Mouse (Mus musculus): Measurements from ENCODE around the gene Jsrp1.

The Jsrp1 gene

DNA sequence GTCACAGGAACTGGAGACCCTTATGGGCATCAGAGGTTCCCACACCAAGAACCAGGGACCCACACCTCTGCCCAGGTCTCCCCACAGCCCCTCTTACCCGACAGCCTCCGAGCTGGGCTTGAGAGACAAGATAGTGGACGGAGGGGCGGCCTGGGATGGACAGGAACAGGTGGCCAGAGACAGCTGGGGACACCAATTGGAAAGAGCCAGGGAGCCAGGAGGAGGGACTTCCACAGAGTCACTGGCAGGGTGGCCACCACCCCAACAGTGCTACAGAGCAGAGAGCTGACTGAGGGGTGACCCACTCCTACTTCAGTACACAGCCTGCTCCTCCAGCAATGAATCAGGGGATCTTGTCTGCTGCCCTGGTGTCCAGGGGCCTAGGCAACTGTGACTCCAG is at the start of gene Jsrp1:
TSS of gene Jsrp1 (minus strand) at position 133 of the 400 bp plus-strand sequence.
- DNase-seq (ENCODE audit: low read depth, low spot score) = no peak

DNA sequence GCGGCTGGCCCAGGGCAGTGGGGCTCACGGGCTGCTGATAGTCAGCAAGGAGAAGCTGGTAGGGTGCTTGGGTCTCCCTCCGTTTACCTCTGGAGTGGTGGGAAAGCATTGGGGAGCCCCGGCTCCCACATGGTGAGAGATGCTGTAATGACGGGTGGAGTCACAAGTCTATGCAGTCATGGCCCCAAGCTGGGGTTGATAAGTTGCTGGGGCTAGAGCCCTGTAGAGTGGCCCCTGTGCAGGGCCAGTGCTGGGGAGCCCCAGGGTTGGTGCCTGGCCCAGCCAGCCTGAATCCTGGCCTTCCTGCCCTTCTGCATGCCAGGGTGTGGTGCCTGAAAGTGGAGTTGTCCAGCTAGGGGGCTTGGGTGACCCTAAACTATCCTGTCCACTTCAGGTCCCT is 49.0 kb upstream of the Jsrp1 start:
- peak; percentile 43 for DNase-seq (ENCODE audit: low read depth, low spot score)

DNA sequence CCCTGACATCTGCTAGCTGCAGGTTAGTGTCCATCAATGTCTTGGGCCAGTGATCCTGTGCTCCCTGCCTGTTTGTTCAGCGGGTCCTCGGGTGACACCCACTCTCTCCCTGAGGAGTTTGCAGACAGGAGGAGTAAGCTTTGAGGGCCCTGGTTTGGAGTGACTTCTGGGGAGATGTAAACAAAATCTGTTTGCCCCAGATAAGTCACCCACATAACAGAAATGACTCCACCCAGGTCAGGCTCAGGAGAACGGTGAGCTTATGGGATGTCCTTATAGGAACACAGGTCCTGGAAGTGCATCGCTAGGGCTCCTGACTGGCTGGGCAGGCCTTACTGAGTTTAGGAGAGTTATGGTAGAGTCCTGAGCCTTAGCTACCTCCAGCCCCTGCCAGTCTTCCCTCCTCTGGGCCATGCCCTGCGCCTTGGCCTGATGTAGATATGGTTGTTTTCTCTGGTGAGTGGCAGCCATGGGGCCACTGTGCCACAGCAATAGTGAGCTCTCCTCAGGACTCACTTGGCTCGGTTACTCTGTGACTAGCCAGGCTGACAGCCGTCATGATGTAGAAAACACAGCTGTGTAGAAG is 45.1 kb upstream of the Jsrp1 start:
- peak; percentile 89 for DNase-seq (ENCODE audit: low read depth, low spot score)

DNA sequence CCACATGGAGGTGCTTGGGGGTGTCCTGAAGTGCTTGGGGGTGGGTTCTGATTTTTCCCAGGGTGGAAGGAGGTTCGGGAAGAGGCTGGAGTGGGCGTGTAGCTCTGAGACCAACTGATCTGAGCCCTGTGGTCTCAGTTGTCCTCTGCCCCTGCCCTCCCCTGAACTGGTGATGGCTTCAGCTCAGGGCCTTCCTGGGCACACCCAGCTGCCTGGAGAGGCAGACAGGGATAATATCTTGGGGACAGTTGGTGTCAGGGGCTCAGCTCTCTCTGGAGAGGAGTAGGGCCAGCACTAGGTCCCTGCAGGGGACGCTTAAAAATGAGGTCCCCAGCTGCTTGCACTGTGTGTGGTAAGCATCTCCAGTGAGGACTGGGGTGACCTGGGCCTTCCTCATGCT is 44.5 kb upstream of the Jsrp1 start:
- DNase-seq (ENCODE audit: low read depth, low spot score) = peak; percentile 64

DNA sequence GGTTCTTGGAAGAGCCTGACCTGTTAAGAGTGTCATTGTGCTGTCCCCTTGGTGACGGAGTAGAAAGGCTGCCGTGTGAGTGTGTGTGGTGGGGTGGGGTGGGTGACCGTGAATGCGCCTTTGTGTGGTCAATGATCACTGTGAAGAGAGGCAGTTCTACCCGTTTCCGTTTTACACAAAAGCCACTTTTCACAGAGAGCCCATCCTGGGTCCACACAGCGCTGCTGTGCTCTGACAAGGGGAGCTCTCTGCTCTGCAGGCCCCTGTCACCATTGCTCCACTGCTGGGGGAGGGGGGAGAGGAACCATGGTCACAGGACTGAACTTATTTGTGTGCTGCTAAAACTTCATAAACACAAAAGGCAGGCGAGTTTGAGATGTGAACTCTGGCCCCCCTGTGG is 44.1 kb upstream of the Jsrp1 start:
- no peak for DNase-seq (ENCODE audit: low read depth, low spot score)

DNA sequence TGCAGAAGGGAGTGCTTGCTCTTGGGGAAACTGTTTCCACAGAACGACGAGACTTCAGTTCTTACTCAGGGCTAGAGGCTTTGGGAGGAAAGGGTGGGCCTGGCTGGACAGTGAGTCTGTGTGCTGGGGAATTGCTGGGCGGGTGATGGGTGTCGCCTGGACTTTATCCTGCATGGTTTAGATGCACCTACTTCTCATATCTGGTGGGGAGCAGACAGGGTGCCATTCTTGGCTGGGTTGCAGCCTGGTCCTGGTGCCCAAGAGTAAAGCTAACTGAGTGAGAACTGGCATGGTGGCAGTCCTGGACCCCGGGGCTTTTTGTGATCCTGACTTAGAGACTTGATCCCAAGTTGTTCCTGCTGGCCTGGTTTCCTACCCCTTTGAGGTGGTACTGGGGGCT is 43.6 kb upstream of the Jsrp1 start:
- peak; percentile 53 for DNase-seq (ENCODE audit: low read depth, low spot score)

DNA sequence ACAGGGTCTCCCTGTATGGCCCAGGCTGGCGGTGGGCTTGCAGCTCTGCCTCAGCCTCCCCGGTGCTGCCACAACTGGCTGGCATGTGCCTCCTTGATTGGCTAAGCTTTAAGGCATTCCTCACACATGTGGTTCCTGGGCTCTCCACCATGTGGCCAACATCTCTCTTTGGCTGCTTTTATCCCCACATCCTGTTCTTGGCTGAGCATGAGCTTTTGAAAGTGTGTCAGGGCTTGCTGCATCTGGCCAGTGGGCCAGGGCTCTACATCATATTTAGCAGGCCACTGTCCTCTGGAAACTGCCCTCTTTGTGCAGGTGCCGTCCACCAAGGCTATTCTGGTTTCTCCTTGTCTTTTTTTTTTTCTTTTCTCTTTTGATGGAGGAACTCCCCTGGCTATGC is 43.0 kb upstream of the Jsrp1 start:
- DNase-seq (ENCODE audit: low read depth, low spot score) = no peak

DNA sequence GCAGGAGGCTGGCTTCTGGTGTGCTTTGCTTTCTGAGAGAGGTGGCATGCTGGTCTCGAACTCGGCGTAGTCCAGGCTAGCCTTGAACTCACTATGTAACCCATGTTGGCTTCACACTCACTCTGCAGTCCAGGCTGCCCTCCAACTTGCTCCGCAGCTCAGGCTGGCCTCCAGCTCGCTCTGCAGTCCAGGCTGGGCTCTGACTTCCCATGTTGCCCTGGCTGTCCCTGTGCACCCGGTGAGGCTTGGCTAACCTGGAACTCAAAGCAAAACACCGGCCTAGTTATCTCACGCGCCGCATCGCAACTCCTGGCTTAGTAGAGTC is 42.4 kb upstream of the Jsrp1 start:
- DNase-seq (ENCODE audit: low read depth, low spot score) = peak; percentile 46

DNA sequence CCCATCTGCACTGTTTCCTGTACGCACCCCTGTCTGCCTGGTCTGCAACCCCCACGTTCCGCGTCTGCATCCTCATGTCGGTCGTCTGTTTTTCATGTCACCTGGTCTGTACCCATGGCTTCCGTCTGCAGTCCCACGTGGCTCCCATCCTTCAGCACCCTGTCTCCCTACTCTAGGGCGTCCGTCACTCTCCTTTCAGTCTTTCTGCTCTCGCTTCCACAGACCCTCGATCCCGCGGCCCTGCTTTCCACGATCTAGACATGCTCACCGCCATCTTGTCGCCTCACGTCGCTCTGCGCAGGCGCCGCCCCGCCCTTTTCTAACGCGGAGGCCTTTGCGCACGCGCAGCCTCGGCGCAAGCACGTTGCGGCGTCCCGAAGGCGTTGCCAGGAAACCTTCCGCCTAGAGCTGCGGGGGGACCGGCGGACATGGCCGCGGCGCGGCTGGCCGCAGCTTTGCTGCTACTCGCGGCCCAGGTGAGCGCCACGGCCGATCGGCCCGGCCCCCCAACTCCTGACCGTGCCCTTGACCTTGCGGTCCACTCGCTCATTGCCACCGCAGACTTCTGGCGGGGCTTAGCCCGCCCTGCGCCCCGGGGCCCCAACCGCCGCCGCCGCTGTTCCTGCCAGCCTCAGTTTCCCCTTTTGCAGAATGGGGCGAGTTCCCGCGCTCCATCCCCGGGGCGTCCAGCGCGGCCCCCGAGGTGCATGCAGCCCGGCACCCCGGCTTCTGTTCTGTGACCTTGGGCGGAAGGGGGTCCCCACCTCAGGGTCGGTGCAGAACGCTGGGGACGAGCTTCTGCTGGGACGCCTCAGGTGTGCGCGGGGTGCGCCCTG is 41.8 kb upstream of the Jsrp1 start, which contains the start of the genes Lsm7 and Sppl2b:
TSS of gene Lsm7 (minus strand) at position 297 of the 836 bp plus-strand sequence.
TSS of gene Sppl2b (plus strand) at position 363 of the 836 bp plus-strand sequence.
- DNase-seq (ENCODE audit: low read depth, low spot score) = peak; percentile 92

DNA sequence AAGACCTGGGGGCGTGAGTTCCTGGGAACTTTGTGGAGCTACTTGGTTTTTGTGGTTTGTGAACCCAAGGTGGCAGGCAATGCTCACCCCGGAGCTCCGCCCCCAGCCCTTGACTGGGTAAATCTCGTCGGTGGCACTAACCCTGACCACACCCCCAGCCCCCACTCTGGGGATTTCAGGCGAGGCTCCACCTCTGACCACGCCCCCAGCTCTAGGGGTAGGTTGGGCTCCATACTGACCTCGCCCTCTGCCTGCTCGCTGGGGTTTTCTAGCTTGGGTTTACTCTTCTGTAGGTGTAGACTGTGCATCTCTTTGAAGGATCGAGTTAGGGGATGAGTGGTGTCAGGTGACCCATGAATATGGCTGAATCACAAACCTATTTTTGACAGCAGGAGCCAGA is 35.3 kb upstream of the Jsrp1 start:
- DNase-seq (ENCODE audit: low read depth, low spot score) = no peak

DNA sequence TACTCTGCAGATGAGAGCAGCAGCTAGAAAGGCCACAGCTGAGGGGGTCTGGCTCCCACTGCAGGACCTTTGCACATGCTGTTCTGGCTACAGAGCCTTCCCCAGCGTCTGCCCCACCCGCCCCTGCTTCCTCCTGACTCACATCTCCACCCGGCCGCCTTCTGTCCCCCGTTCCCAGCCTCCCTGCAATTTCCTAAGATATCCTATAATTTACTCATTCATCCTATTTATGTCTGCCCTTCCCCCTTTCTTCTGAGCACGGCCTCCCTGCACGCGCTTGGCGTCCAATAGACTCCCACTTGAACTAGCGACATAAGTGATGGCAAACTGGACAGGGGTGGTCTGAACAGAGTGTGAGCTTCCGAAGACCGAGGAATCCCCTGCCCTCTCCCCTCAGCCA is 32.4 kb upstream of the Jsrp1 start:
- no peak for DNase-seq (ENCODE audit: low read depth, low spot score)

DNA sequence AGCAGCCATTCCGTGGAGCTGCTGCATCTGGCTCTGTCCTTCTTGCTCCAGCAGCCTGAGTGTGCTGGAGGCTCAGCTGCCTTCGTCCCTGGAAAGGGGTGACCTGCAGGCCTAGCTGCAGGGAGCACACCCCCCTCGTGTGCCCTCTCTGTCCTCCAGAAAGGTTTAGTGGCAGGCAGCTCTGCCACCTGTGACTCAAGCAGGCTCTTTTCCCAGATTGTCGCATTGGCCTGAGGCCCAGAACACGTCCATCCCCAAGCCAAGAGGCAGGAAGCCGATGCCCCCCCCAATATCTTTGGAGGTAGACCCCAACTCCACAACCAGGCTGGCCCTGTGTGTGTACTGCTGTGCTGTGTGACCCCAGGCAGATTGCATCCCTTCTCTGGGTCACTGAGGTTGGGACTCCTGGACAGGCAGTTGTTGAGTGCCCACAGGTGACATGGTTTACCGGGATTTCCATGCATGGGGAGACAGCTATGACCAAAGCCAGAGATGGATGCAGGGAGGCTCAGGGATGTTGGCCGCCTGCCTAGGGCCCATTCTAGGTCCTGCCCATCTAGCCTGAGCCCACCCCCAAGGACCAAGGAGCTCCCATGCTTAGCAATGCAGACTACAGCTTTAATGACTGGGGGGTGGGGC is 31.9 kb upstream of the Jsrp1 start:
- no peak for DNase-seq (ENCODE audit: low read depth, low spot score)

DNA sequence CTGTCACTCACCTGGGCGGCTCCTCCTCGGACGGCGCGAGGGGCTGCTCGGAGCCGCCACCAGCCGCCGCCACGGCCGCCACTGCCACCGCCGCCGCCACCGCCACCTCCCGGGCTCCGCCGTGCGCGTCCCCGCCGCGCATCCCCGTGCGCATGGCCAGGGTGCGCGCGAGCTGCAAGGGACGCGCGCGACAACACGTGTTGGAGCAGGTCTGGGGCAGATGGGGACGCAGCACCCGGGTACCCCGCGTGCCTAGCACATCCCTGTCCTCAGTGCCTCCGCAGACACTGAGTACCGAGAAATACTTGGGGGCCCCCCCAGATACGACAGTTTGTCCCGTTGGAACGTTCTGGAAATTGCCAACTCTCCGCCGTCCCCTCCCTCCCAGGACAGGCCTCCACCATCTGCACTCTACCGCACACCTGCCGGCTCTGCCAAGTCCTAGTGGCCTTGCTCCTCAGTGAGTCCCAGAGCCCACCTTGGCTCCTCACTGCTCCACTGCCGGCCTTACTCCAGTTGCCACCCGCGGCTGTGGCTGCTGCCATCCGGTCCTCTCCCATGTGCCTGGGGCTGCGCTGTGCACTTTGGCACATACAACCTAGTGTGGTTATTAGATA is 30.7 kb upstream of the Jsrp1 start, which contains the start of gene Lingo3:
TSS of gene Lingo3 (minus strand) at position 109 of the 617 bp plus-strand sequence.
- DNase-seq (ENCODE audit: low read depth, low spot score) = no peak

DNA sequence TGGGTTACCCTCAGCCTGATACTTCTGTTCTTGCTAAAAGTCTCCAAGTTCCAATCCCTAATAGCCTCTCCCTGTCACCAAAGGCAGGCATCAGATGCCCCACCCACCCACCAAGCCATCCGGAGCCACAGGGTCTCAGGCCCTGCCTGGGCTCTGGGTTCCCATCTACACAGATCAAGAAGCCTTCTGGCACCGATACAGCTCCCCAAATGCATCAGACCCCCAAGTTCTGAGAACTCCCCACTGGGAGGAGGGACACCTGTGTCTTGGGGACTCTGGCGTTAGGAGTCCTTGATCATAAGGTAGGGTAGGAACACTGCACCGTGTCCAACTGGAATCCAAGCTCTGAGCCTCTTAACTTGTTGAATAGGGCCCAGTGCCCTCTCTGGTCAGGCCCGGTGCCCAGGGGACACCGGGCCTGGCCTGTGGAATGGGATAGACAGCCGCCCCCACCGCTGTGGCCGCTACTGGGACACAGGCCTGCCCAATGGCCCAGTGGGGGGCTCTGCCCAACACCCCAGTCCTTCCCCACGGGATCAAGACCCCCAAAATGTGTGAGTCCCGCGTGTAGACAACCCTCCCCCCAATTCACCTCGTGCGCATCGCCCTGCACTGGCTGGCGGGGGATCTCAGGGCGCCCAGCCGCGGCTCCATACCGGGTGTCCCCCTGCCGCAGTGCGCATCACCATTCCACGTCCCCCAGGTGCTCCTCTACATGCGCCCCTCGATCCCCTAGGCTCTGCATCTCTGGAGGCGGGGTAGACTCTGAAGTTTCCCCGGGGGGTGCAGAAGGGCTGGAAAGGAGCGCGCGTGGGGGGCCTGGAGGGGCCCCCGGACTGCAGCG is 30.0 kb upstream of the Jsrp1 start:
- no peak for DNase-seq (ENCODE audit: low read depth, low spot score)

DNA sequence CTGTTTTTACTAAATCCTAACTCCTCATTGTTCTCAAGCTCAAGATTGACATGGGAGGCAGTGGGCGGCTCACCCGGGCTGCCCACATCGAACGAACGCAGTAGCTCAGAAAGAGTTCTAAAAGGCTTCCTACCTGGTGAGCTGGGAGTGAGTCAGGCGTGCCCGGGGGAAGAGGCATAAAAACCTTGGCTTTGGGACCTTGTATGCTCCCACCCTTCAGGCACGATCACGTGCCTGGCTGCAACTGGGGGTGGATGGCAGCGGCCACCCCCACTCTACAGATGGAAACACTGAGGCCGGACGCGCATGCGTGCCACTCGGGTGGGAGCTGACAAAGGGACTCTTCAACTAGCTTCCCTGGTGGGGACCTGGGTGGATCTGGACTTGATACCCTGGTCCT is 29.0 kb upstream of the Jsrp1 start:
- no peak for DNase-seq (ENCODE audit: low read depth, low spot score)

DNA sequence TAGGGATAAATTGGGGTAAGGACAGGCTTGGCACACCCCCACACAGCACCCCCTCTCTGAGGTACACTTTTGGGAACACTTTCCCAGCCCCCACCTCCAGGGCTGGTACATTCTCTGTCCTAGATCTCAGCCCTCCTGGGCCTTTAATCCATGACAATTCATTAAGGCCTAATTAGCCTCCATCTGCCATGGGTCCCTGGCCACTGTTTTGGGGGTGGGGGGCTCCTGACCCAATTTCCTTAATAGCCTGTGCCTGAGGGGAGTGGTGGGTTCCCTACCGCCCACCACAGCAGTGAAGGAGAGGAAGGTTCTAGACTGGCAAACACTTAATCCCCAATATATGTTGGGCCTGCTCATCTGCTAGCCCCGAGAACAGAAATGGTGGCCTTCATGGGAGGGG is 28.4 kb upstream of the Jsrp1 start:
- no peak for DNase-seq (ENCODE audit: low read depth, low spot score)

DNA sequence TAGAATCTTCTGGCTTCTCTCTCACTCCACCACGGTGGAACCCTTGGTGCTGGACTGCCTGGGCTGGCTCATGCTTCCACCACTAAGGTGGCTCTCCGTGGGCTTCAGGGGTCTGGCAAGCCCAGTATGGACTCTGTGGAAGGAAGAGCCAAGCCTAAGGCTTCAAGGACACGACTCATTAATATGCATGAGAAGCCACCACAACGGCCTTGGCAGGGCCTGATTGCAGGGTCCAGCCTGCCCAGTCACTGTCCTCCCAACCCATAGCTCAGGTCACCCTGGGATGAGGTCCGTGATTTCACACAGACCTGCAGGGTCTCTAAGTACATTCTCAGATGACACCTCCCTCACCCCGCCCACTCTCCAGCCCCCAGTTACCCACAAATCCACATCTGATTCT is 26.6 kb upstream of the Jsrp1 start:
- DNase-seq (ENCODE audit: low read depth, low spot score) = no peak

DNA sequence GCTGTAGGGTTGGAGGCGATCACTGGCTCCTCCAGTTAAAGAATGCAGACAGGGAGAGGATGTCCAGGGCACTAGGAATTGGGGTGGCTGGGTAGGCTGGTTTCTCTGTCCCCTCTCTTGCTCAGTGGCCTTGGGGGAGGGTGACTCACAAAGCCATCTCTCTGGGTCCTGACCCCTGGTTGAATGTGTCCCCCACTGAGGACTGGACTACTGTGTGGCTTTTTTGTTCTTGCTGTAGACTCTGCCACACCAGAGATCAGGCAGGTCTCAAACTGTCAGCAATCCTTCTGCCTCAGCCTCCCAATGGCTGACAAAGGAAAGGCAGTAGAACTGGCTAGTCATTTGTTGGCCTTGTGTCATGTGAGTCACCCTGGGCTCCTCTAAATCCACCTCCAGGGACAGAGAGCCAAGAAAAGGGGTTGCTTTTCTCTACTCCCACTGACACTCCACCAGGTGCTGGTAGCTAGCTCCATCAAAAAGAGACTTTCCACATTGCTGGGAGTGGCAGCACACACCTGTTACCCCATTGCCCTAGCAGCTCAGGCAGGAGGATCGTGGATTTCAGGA is 25.1 kb upstream of the Jsrp1 start:
- DNase-seq (ENCODE audit: low read depth, low spot score) = no peak

DNA sequence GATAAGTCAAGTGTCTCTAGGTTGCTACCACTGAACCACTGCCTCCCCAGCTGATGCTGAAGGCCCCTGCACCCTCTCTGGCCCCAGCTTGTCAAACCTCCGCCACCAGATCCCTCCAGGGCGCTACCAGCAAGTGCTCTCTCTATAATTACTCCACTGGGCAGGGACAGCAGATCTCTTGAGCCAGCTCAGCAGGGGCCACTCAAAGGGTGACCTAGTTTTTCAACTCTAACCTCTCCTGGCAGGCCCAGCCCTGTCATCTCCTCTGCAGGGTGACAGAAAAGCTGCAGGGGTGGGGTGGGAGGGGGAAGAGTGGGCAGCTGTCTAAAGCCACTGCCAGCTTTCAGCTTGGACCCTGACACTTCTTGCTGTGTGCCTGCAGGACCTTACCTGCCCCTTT is 24.5 kb upstream of the Jsrp1 start:
- no peak for DNase-seq (ENCODE audit: low read depth, low spot score)

DNA sequence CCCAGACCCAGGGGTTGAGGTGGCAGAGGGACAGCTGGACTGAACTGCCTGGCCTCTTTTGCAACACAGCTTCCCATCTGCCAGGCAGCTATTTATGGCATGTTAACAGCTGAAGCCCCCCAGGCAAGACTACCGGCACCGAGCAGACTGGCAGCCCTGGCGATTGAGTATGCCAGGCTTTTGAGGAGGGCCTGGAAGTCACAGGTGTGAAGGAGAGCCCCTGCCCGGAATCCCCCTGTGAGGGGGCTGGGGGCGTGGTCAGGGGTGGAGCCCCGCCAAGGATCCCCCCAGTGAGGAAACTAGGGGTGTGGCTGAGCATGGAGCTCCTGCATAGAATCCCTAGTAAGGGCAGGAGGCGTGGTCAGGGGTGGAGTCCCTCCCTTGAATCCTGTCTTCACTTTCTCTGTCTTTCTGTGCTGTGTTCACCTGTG is 23.7 kb upstream of the Jsrp1 start:
- DNase-seq (ENCODE audit: low read depth, low spot score) = no peak

DNA sequence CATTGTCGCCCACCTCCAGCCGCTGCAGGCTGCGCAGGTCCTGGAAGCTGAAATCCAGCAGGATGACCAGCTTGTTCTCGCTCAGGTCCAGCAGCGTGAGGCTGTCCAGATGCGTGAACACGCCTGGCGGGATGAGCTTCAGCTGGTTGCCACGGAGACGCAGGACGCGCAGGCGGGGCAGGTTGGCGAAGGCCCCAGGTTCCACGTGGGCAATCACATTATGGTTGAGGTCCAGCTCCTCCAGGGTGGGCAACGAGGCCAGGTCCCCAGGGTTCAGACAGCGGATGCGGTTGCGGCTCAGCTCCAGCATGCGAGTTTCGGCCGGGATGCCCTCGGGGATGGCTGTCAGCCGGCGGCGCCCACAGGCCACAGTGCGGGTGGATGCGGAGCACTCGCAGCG is 22.3 kb upstream of the Jsrp1 start:
- DNase-seq (ENCODE audit: low read depth, low spot score) = no peak

All from c-Kit-negative CD71-positive TER-119-positive erythroid progenitor cells, embryonic 14.5 days (primary cell).